ENCODE assay signal across 8 mouse cellular contexts in the genomic region with DNA sequence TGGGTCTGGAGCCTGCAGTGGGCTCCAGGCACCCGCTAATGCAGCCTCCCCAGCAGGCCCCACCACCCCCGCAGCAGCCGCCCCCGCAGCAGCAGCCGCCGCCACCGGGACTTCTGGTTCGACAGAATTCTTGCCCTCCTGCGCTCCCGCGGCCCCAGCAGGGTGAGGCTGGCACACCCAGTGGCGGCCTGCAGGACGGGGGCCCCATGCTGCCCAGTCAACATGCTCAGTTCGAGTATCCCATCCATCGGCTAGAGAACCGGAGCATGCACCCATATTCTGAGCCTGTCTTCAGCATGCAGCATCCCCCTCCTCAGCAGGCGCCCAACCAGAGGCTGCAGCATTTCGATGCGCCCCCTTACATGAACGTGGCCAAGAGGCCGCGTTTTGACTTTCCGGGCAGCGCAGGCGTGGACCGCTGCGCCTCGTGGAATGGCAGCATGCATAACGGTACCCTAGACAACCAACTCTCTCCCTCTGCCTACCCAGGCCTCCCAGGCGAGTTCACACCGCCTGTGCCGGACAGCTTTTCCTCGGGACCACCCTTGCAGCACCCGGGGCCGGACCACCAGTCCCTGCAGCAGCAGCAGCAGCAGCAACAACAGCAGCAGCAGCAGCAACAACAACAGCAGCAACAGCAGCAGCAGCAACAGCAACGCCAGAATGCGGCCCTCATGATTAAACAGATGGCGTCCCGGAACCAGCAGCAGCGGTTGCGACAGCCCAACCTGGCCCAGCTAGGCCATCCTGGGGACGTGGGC. TPM values are rescaled to one million over a fixed set of nuclear protein-coding genes. Genes with fewer than 3 reads are reported as not detected.
DNase-seq lines count a peak whose midpoint lies in the region; ATAC-seq lines count a peak whose summit lies in the region.

No protein-coding gene starts in this region.

- WGBS in intestine, embryonic 15.5 days: 21% methylated on average over 42 of the region's 42 CpGs
- 3% methylated on average over 42 of the region's 42 CpGs for WGBS in neural tube, embryonic 13.5 days

- H3K4me3 ChIP-seq in intestine, embryonic 15.5 days (replicated peaks): peak overlapping the region; percentile 78
- peak overlapping the region; percentile 87 for H3K4me3 ChIP-seq in neural tube, embryonic 13.5 days

- H3K9ac ChIP-seq in intestine, embryonic 15.5 days: peak overlapping the region; percentile 82
- H3K9ac ChIP-seq in neural tube, embryonic 13.5 days: peak overlapping the region; percentile 97

- peak overlapping the region; percentile 94 for H3K4me2 ChIP-seq in intestine, embryonic 15.5 days (replicated peaks)
- H3K4me2 ChIP-seq in neural tube, embryonic 13.5 days: peak overlapping the region; percentile 95

- H3K36me3 ChIP-seq in intestine, embryonic 15.5 days: no peaks in the 10 kb centered on the region
- H3K36me3 ChIP-seq in neural tube, embryonic 13.5 days: 0 out of 2 replicates have a peak, but pooled peaks cover 12% of the 10 kb centered on the region

- DNase-seq in kidney, postnatal 10 days: peak; percentile 33
- DNase-seq in kidney, adult 11 months: no peak
- peak; percentile 62 for DNase-seq in embryo, embryonic 9.5 days (ENCODE audit: extremely low spot score)
- no peak for DNase-seq in frontal cortex, adult 2 months (ENCODE audit: extremely low spot score in 1 of 2, low spot score in 1 of 2)
- no peak for DNase-seq in Muller cell, postnatal 12 days (ENCODE audit: inconsistent ontology term)
- DNase-seq in c-Kit-positive CD71-positive TER-119-positive erythroid progenitor cells, embryonic 14.5 days (ENCODE audit: low spot score): no peak

- no peak for ATAC-seq in intestine, embryonic 15.5 days
- ATAC-seq in neural tube, embryonic 13.5 days (ENCODE audit: low read depth): no peak

- no peaks in the 10 kb centered on the region for H3K9me3 ChIP-seq in intestine, embryonic 15.5 days
- no peaks in the 10 kb centered on the region for H3K9me3 ChIP-seq in neural tube, embryonic 13.5 days

- peaks cover 38% of the 10 kb centered on the region for H3K27me3 ChIP-seq in intestine, embryonic 15.5 days (replicated peaks)
- H3K27me3 ChIP-seq in neural tube, embryonic 13.5 days: peaks cover 8% of the 10 kb centered on the region; the same call in 1 of the 2 replicates

- no peak overlapping the region for H3K27ac ChIP-seq in intestine, embryonic 15.5 days
- peak overlapping the region; percentile 94 for H3K27ac ChIP-seq in neural tube, embryonic 13.5 days (replicated peaks)

- peaks cover 63% of the 10 kb centered on the region for H3K4me1 ChIP-seq in intestine, embryonic 15.5 days (replicated peaks)
- H3K4me1 ChIP-seq in neural tube, embryonic 13.5 days (replicated peaks): peaks cover 91% of the 10 kb centered on the region

RNA-seq across cellular contexts. Expression of a gene that starts 2.1 kb away (rescaled TPM):
- 8.0 and 8.7 TPM in 2 replicates for polyA plus RNA-seq in intestine, embryonic 15.5 days (2015; fragmentation: Nextera tagmentation; extraction: Ambion mirVana)
- polyA plus RNA-seq in neural tube, embryonic 13.5 days (2015; fragmentation: Nextera tagmentation; extraction: Ambion mirVana): 22.3 and 23.5 TPM in 2 replicates
- polyA plus RNA-seq in frontal cortex, adult 2 months (2012; rRNA removed): 11.9 and 12.7 TPM in 2 replicates

Comparison
In these comparisons a context has a peak if more than half of its experiments do, and no peak if none do; other contexts are left out.
1. DNase-seq: peak in kidney, postnatal 10 days (single experiment) and embryo, embryonic 9.5 days (single experiment); none in kidney, adult 11 months (single experiment), frontal cortex, adult 2 months (0 of 2), Muller cell, postnatal 12 days (single experiment) and c-Kit-positive CD71-positive TER-119-positive erythroid progenitor cells, embryonic 14.5 days (single experiment).